Mouse (Mus musculus) left cerebral cortex, adult 9 months (tissue): ENCODE data around the gene Sp1.

Experiments
- DNase-seq, 2 experiments: peaks; one replicate each; pipeline ENCODE4 v3.0.0; 2022; ENCODE audit warnings: low spot score in 2 of 2

Gene Sp1

GRCm38 (mm10) chr15:102474520-102474919 lies 68.6 kb downstream of the Sp1 start:
- DNase-seq: no peak

- DNase-seq: no peak
Measured at GRCm38 (mm10) chr15:102483136-102483535, 77.2 kb downstream of the Sp1 start.

- DNase-seq: no peak
Measured at GRCm38 (mm10) chr15:102485853-102486252, 79.9 kb downstream of the Sp1 start.
